Mouse (Mus musculus): ENCODE data around the gene Mbnl1. TPM values are rescaled to one million over a fixed set of nuclear protein-coding genes. Genes with fewer than 3 reads are reported as not detected.
"Not testable (repeated sequence)": the region's sequence is repeated elsewhere in the genome, so short reads cannot be mapped to it uniquely, and the experiment has no call there.

The Mbnl1 gene
- polyA plus RNA-seq (2015; fragmentation: Nextera tagmentation; extraction: Ambion mirVana), result 46.6 and 48.4 TPM in 2 replicates

GRCm38 (mm10) chr3:60472681-60473177 lies at the start of gene Mbnl1:
Mbnl1 (plus strand) TSS chr3:60472830.
- 73% methylated on average over 5 of the region's 5 CpGs for WGBS
- Histone ChIP-seq H3K27me3 (replicated peaks) (no peaks in the 10 kb centered on the region), H3K4me3 (no peak within 1 kb of the TSS), H3K4me2 (no peak within 1 kb of the TSS), H3K36me3 (replicated peaks) (no peaks in the 10 kb centered on the region), H3K9ac (no peak within 1 kb of the TSS), H3K27ac (no peak within 1 kb of the TSS), H3K4me1 (no peaks in the 10 kb centered on the region), H3K9me3 (no peaks in the 10 kb centered on the region)
- ATAC-seq (replicated peaks), result no peak

GRCm38 (mm10) chr3:60424148-60424547 lies 48.5 kb upstream of the Mbnl1 start:
- WGBS, result 70% methylated on average over 1 of the region's 1 CpGs
- Histone ChIP-seq H3K4me1 (no peaks in the 10 kb centered on the region), H3K4me3 (no peak overlapping the region), H3K9ac (no peak overlapping the region), H3K27me3 (replicated peaks) (no peaks in the 10 kb centered on the region), H3K4me2 (no peak overlapping the region), H3K36me3 (replicated peaks) (no peaks in the 10 kb centered on the region), H3K27ac (no peak overlapping the region), H3K9me3 (no peaks in the 10 kb centered on the region)
- ATAC-seq (replicated peaks), result no peak

DNA sequence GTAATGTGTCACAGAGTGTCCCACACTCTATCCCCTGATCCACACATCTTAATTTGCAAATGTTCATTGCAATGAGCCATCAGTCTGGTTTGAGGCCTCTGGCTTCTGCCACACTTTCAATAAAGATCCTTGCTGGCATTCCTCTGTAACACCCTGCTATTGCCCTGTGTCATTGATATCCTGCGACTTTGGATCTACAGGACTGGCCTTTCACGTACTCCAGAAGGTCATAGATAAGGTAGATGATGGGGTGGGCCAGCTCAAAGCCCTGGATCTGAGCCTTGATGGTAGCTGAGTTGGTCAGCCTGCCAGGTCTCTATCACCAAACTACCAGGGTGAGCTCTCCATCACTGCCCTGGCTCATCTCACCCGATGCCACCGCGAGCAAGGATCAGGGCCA lies 43.6 kb upstream of the Mbnl1 start:
- H3K27ac ChIP-seq, result no peak overlapping the region
- no peak overlapping the region for H3K4me3 ChIP-seq
- H3K4me1 ChIP-seq, result no peaks in the 10 kb centered on the region
- ATAC-seq (replicated peaks), result no peak
- WGBS, result 94% methylated on average over 5 of the region's 5 CpGs
- H3K9ac ChIP-seq, result no peak overlapping the region
- no peaks in the 10 kb centered on the region for H3K9me3 ChIP-seq
- H3K4me2 ChIP-seq, result no peak overlapping the region
- H3K36me3 ChIP-seq (replicated peaks), result no peaks in the 10 kb centered on the region
- no peaks in the 10 kb centered on the region for H3K27me3 ChIP-seq (replicated peaks)

DNA sequence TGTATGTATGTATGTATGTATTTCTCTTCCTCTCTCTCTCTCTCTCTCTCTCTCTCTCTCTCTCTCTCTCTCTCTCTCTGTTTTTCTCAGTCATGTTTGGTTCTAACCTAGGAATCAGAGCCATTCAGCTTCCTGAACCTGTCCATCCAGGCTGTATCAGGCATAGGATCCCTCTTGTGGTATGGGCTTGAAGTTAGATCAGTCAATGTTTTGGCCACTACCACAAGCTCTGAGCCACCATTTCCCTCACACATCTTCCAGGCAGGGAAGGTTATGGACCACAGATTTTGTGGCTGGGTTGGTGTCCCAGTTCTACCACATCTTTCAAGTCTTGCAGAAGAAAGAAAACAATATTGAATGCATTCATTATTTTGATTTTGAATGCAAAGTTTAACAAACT lies 35.4 kb upstream of the Mbnl1 start:
- Histone ChIP-seq H3K4me1 (no peaks in the 10 kb centered on the region), H3K9me3 (no peaks in the 10 kb centered on the region), H3K4me2 (no peak overlapping the region), H3K9ac (no peak overlapping the region), H3K4me3 (no peak overlapping the region), H3K27ac (no peak overlapping the region), H3K36me3 (replicated peaks) (no peaks in the 10 kb centered on the region), H3K27me3 (replicated peaks) (no peaks in the 10 kb centered on the region)
- ATAC-seq (replicated peaks), result no peak

DNA sequence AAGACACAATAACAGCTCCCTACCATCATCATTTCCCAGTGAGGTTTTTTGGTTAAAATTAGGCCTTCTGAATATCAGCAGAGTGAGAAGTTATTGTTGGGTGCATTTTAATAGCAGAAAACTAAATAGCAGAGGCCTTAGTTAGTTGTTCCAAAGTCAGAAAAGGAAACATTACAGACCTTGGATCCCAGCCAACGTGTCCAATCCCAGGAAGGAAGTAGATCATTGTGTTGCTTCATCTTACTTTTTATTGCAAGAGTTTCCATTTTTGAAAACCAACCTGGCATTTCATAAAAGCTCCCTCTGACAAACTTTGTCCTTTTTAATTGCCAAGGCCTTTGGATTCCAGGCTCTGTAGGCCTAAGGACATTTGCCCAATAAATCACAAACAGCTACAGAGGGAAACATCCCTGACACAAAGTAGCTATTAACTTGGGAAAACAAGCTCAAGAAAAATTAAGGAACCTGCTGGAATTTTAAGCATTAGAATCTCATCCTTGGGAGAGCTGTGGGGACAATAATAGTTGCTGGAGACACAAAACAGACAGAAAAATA lies 34.9 kb upstream of the Mbnl1 start:
- Histone ChIP-seq H3K9me3 (no peaks in the 10 kb centered on the region), H3K27me3 (replicated peaks) (no peaks in the 10 kb centered on the region), H3K36me3 (replicated peaks) (no peaks in the 10 kb centered on the region), H3K27ac (no peak overlapping the region), H3K4me1 (no peaks in the 10 kb centered on the region), H3K4me3 (no peak overlapping the region), H3K9ac (no peak overlapping the region), H3K4me2 (no peak overlapping the region)
- WGBS, result 89% methylated on average over 1 of the region's 1 CpGs
- ATAC-seq (replicated peaks), result no peak

- Histone ChIP-seq H3K9me3 (no peaks in the 10 kb centered on the region), H3K36me3 (replicated peaks) (no peaks in the 10 kb centered on the region), H3K27me3 (replicated peaks) (no peaks in the 10 kb centered on the region), H3K4me2 (no peak overlapping the region), H3K4me3 (no peak overlapping the region), H3K4me1 (no peaks in the 10 kb centered on the region), H3K9ac (no peak overlapping the region), H3K27ac (no peak overlapping the region)
- WGBS, result 92% methylated on average over 1 of the region's 1 CpGs
- ATAC-seq (replicated peaks), result no peak
These were observed 33.9 kb upstream of the Mbnl1 start for GRCm38 (mm10) chr3:60438715-60439114.

- H3K9ac ChIP-seq, result no peak overlapping the region
- no peak overlapping the region for H3K27ac ChIP-seq
- no peaks in the 10 kb centered on the region for H3K27me3 ChIP-seq (replicated peaks)
- no peaks in the 10 kb centered on the region for H3K9me3 ChIP-seq
- no peak overlapping the region for H3K4me3 ChIP-seq
- no peak for ATAC-seq (replicated peaks)
- H3K4me1 ChIP-seq, result no peaks in the 10 kb centered on the region
- no peak overlapping the region for H3K4me2 ChIP-seq
- no peaks in the 10 kb centered on the region for H3K36me3 ChIP-seq (replicated peaks)
- WGBS, result 89% methylated on average over 6 of the region's 6 CpGs
These were observed 10.7 kb upstream of the Mbnl1 start for GRCm38 (mm10) chr3:60461828-60462521.

GRCm38 (mm10) chr3:60468667-60469066 lies 4.0 kb upstream of the Mbnl1 start:
- H3K36me3 ChIP-seq (replicated peaks); H3K4me3 ChIP-seq; ATAC-seq (replicated peaks); H3K4me2 ChIP-seq; H3K4me1 ChIP-seq; H3K27ac ChIP-seq; H3K27me3 ChIP-seq (replicated peaks); H3K9ac ChIP-seq; H3K9me3 ChIP-seq: not testable (repeated sequence)
- 87% methylated on average over 2 of the region's 3 CpGs for WGBS

DNA sequence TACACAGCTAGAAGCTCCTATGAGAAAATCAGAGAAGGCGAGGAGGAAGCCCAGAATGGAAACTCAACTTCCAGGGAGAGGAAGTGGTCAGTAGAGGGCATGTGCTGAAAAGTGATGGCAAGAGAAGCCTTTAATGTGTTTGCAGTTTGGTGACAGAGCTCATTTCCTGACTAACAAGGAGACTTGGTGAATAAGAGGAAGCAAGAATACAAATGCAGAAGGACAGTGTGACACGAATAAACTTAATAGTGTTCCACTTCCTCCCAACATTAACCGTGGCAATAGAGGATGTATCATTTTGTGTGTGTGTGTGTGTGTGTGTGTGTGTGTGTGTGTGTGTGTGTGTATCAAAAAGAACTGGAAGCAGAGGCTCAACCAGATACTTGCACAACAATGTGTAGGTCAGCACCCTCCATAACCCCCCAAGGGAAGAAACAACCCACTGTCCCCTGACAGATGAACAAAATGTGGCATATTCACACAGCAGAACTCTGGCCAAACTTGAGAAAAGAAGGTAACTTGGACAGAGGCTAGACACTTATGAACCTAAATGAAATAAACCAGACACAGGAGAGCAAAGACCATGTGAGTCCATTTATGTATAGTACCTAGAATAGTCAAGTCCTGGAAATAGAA lies 3.3 kb upstream of the Mbnl1 start:
- H3K4me2 ChIP-seq; H3K4me3 ChIP-seq; H3K4me1 ChIP-seq; ATAC-seq (replicated peaks); H3K36me3 ChIP-seq (replicated peaks); H3K27ac ChIP-seq; H3K9me3 ChIP-seq; H3K9ac ChIP-seq; H3K27me3 ChIP-seq (replicated peaks): not testable (repeated sequence)
- 90% methylated on average over 2 of the region's 3 CpGs for WGBS

DNA sequence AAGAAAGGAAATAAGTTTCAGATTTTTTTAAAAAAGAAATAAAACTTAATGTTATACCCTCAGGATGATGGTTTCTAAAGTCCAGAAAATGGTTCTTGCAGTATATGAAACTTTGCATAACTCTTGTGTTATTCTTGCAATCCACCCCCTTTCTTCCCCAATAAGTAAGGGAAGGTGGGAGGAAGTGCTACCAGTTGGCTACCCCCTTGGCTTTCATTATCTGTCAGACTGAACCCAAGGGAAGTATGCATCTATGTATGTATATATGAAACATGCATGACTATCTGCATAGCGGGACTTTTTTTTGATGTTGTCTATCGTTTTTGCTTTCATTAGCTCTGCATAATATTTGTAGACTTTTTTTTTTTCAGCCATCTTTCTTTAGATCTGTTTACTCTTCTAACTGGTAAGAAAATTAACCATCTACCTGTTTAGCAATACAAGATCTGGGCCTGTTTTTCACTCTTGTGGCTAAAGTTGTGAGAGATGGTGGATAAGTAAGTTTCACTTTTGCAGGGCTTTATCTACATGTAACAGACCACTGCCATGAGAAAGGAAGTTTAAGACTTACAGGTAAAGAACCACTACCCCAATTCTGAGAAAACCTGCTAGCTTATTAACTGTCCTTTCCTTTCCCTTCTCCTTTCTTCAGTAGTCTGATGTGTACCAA lies 484 bp upstream of the Mbnl1 start:
- no peaks in the 10 kb centered on the region for H3K27me3 ChIP-seq (replicated peaks)
- no peak overlapping the region for H3K4me2 ChIP-seq
- no peak overlapping the region for H3K9ac ChIP-seq
- H3K4me3 ChIP-seq, result no peak overlapping the region
- no peaks in the 10 kb centered on the region for H3K36me3 ChIP-seq (replicated peaks)
- ATAC-seq (replicated peaks), result no peak
- WGBS, result 92% methylated on average over 2 of the region's 2 CpGs
- H3K9me3 ChIP-seq, result no peaks in the 10 kb centered on the region
- no peaks in the 10 kb centered on the region for H3K4me1 ChIP-seq
- no peak overlapping the region for H3K27ac ChIP-seq

DNA sequence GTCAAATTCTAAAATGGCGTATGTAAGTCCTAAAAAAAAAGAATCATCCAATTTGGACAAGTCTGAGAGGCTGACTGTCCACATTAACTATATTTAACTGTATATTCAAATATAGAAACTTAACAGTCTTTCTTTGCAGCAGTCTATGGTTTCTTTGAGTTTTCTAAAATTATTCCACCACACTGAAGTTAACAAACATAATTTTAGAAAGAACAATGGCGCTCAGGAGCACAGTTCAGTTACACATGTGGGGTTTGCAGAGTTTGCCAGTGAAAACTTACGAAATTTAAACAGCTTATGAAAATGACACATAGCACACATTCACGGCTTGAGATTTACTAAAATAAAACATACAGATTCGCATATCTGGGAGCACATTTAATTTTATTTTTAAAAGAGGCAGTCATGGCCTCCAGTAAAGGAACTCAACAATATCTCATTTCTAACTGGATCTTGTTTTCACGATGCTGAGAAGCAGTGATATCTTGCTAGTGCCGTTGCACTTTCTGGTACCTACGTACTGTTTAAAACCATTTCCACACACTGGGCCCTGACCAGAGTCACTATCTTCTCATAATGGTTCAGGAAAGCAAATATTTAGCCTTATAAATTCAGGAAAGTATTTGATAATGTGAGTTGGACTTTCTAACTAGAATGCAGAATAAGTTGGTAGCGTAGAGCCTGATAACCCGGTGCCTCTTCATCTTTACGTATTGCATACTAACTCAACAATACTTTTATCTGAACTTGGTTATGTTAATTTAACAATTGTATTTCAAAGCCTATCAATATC lies 1.4 kb downstream of the Mbnl1 start:
- Histone ChIP-seq H3K4me3 (no peak overlapping the region), H3K9me3 (no peaks in the 10 kb centered on the region), H3K4me1 (no peaks in the 10 kb centered on the region), H3K27ac (no peak overlapping the region), H3K9ac (no peak overlapping the region), H3K36me3 (replicated peaks) (no peaks in the 10 kb centered on the region), H3K4me2 (no peak overlapping the region), H3K27me3 (replicated peaks) (no peaks in the 10 kb centered on the region)
- ATAC-seq (replicated peaks), result no peak
- WGBS, result 93% methylated on average over 11 of the region's 11 CpGs

GRCm38 (mm10) chr3:60474654-60474972 lies 2.0 kb downstream of the Mbnl1 start:
- H3K36me3 ChIP-seq (replicated peaks), result no peaks in the 10 kb centered on the region
- H3K4me3 ChIP-seq, result no peak overlapping the region
- no peak for ATAC-seq (replicated peaks)
- H3K4me1 ChIP-seq, result no peaks in the 10 kb centered on the region
- H3K27me3 ChIP-seq (replicated peaks), result no peaks in the 10 kb centered on the region
- no peak overlapping the region for H3K27ac ChIP-seq
- WGBS, result 92% methylated on average over 3 of the region's 3 CpGs
- H3K9me3 ChIP-seq, result no peaks in the 10 kb centered on the region
- no peak overlapping the region for H3K4me2 ChIP-seq
- H3K9ac ChIP-seq, result no peak overlapping the region
